Mouse (Mus musculus) cortical plate, adult 2 months (tissue): ENCODE data around the gene Vmn1r85.

Experiments used
- CTCF ChIP-seq: fragments of 200-500 bp; IDR thresholded peaks from 2 replicates; pipeline ENCODE4 v1.5.1; 2011; ENCODE audit warnings: mild to moderate bottlenecking, control low read depth, low read length; ENCODE audit not compliant: insufficient read depth; ENCODE audit errors: extremely low read depth
- POLR2A ChIP-seq: fragments of 200-500 bp; IDR thresholded peaks from 2 replicates; pipeline ENCODE4 v1.6.1; 2011; ENCODE audit warnings: mild to moderate bottlenecking, low read length, control low read depth; ENCODE audit not compliant: insufficient read depth; ENCODE audit errors: extremely low read depth

- TF ChIP-seq POLR2A (no peak), CTCF (no peak)
These were observed 36.9 kb upstream of the Vmn1r85 start for GRCm38 (mm10) chr7:13131856-13132255.
